In the genomic region with DNA sequence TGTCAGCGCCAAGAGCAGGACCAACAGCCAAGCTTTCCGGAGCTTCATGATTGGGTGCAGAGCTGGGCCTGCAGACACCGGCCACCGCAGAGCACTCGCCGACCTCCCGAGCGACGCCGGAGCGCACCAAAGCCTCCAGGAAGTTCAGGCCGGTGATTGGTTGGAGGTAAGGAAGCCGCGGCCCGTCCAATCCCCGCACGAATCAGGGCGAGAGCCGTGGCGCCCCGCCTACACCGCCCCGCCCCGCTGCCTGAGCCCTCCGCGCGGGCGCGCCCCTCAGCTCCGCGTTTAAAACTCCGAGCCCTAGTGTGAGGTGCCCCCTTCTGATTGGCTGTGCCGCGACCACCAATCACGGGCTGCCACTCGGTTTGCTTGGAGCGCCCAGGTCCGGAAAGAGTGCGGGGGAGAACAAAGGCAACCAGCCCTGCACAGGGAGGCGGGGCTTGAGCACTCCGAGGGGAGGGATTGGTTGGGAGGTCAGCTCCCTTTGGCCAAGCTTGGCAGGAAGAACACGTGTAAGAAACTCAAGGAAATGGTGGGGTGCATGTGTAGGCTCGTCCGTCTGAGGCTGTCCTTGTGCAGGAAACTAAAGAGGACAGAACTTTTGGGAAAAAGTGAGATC, we compare ENCODE assay signal across 8 mouse cellular contexts. TPM values are rescaled to one million over a fixed set of nuclear protein-coding genes. Genes with fewer than 3 reads are reported as not detected.
DNase-seq lines count a peak whose midpoint lies in the region; ATAC-seq and TF ChIP-seq lines count a peak whose summit lies in the region.

A gene (minus strand): TSS at position 174 of the 622 bp plus-strand sequence.

- peaks cover 28% of the 10 kb centered on the region for H3K4me1 ChIP-seq in bone marrow macrophage, adult 2 months (ENCODE audit: control insufficient read depth, insufficient read depth, low read length)
- H3K4me1 ChIP-seq in embryonic fibroblast, embryonic 13.5 days (ENCODE audit: control insufficient read depth, insufficient read depth, low read length): peaks cover 4% of the 10 kb centered on the region
- H3K4me1 ChIP-seq in kidney, embryonic 14.5 days (ENCODE audit: control insufficient read depth, insufficient read depth, low read length): peaks cover 18% of the 10 kb centered on the region
- H3K4me1 ChIP-seq in limb, embryonic 15.5 days: peaks cover 33% of the 10 kb centered on the region

- H3K9ac ChIP-seq in kidney, embryonic 14.5 days (ENCODE audit: low read depth, low read length): peak within 1 kb of the TSS; percentile 79
- H3K9ac ChIP-seq in limb, embryonic 15.5 days: peak within 1 kb of the TSS; percentile 82

- H3K4me3 ChIP-seq in bone marrow macrophage, adult 2 months (ENCODE audit: insufficient read depth, low read length): peak within 1 kb of the TSS; percentile 86
- H3K4me3 ChIP-seq in embryonic fibroblast, embryonic 13.5 days (ENCODE audit: insufficient read depth, low read length): peak within 1 kb of the TSS; percentile 90
- H3K4me3 ChIP-seq in kidney, embryonic 14.5 days (ENCODE audit: low read length): peak within 1 kb of the TSS; percentile 63
- peak within 1 kb of the TSS; percentile 70 for H3K4me3 ChIP-seq in limb, embryonic 15.5 days

- no peak for TF ChIP-seq POLR2A in bone marrow macrophage, adult 2 months (IDR thresholded peaks at IDR 0.05; ENCODE audit: borderline replicate concordance, low read depth, low read length)
- TF ChIP-seq POLR2A in embryonic fibroblast, embryonic 13.5 days (IDR thresholded peaks at IDR 0.05; ENCODE audit: low read depth, low read length): peak; percentile 96

- H3K36me3 ChIP-seq in kidney, embryonic 14.5 days (ENCODE audit: control insufficient read depth, insufficient read depth, low read length): peaks cover 4% of the 10 kb centered on the region; the same call in 1 of the 2 replicates
- H3K36me3 ChIP-seq in limb, embryonic 15.5 days: no peaks in the 10 kb centered on the region

- peak; percentile 99 for ATAC-seq in kidney, embryonic 14.5 days (ENCODE audit: low FRiP score, low TSS enrichment)
- peak; percentile 100 for ATAC-seq in limb, embryonic 15.5 days (ENCODE audit: insufficient number of reproducible peaks, low FRiP score, low TSS enrichment, low read depth)

- peak within 1 kb of the TSS; percentile 93 for H3K4me2 ChIP-seq in kidney, embryonic 14.5 days (replicated peaks; ENCODE audit: low read depth, low read length)
- H3K4me2 ChIP-seq in limb, embryonic 15.5 days: peak within 1 kb of the TSS; percentile 62

- peak within 1 kb of the TSS; percentile 52 for H3K27ac ChIP-seq in bone marrow macrophage, adult 2 months (ENCODE audit: insufficient read depth, low read depth, low read length)
- peak within 1 kb of the TSS; percentile 56 for H3K27ac ChIP-seq in embryonic fibroblast, embryonic 13.5 days (ENCODE audit: insufficient read depth, low read length)
- peak within 1 kb of the TSS; percentile 94 for H3K27ac ChIP-seq in kidney, embryonic 14.5 days (ENCODE audit: low read depth, low read length)
- H3K27ac ChIP-seq in limb, embryonic 15.5 days: peak within 1 kb of the TSS; percentile 97

- no peaks in the 10 kb centered on the region for H3K27me3 ChIP-seq in kidney, embryonic 14.5 days (ENCODE audit: control insufficient read depth, insufficient read depth, low read length)
- H3K27me3 ChIP-seq in limb, embryonic 15.5 days: no peaks in the 10 kb centered on the region

- no peaks in the 10 kb centered on the region for H3K9me3 ChIP-seq in kidney, embryonic 14.5 days (ENCODE audit: control insufficient read depth, low read length)
- H3K9me3 ChIP-seq in limb, embryonic 15.5 days: no peaks in the 10 kb centered on the region

- WGBS in kidney, embryonic 14.5 days: under 1% methylated on average over 44 of the region's 44 CpGs
- 0% methylated on average over 44 of the region's 44 CpGs for WGBS in limb, embryonic 15.5 days

- TF ChIP-seq CTCF in bone marrow macrophage, adult 2 months (IDR thresholded peaks at IDR 0.05; ENCODE audit: low read depth, low read length): no peak
- no peak for TF ChIP-seq CTCF in embryonic fibroblast, embryonic 13.5 days (IDR thresholded peaks at IDR 0.05; ENCODE audit: borderline replicate concordance, insufficient read depth, low read length)

- peak; percentile 100 for DNase-seq in A20 (ENCODE audit: low read depth, low spot score)
- peak; percentile 99 for DNase-seq in heart, adult 9 months (ENCODE audit: low spot score in 2 of 2)
- DNase-seq in monocyte, adult 2 months (ENCODE audit: low read depth in 1 of 2, low spot score in 2 of 2): peak; percentile 93 to 95
- peak; percentile 99 for DNase-seq in spleen, postnatal 36 days (ENCODE audit: low spot score in 2 of 2)

RNA-seq across cellular contexts. Expression of the gene that starts here (rescaled TPM):
- 64.4 and 79.0 TPM in 2 replicates for polyA plus RNA-seq in bone marrow macrophage, adult 2 months (2012; ENCODE audit: insufficient read depth, insufficient read length, missing spikeins)
- polyA plus RNA-seq in embryonic fibroblast, embryonic 13.5 days (2011; ENCODE audit: insufficient read length, low read depth, missing spikeins): 324 and 337 TPM in 2 replicates
- polyA plus RNA-seq in kidney, embryonic 14.5 days (2014; fragmentation: Nextera tagmentation; extraction: Ambion mirVana): 228 and 351 TPM in 2 replicates
- 277 and 292 TPM in 2 replicates for polyA plus RNA-seq in limb, embryonic 15.5 days (2015; fragmentation: Nextera tagmentation; extraction: Ambion mirVana)

Comparison
In these comparisons a context has a peak if more than half of its experiments do, and no peak if none do; other contexts are left out.
1. Peak in every context shown above with its lines: DNase-seq, ATAC-seq, H3K4me3 ChIP-seq and H3K27ac ChIP-seq.